Mouse (Mus musculus) CH12.LX (cell line): Measurements from ENCODE around the gene Gm10447.

Experiments
- CTCF ChIP-seq, 2 experiments: IDR thresholded peaks in 1 of 2; conservative IDR thresholded peaks in 1 of 2; 2 replicates each; pipeline ENCODE4 v1.5.1; 2011 to 2012; ENCODE audit warnings: low read depth in 2 of 2, low read length in 2 of 2, improper control_type of control experiment in 1 of 2, inconsistent platforms in 1 of 2, mild to moderate bottlenecking in 1 of 2, moderate library complexity in 1 of 2
- MEF2A ChIP-seq: IDR thresholded peaks from 2 replicates; pipeline ENCODE4 v1.6.1; 2014; ENCODE audit warnings: low read depth, mild to moderate bottlenecking, inconsistent platforms, low read length, improper control_type of control experiment, borderline replicate concordance
- MYC ChIP-seq: IDR thresholded peaks from 2 replicates; pipeline ENCODE4 v1.6.1; 2011; ENCODE audit warnings: low read depth, mild to moderate bottlenecking, improper control_type of control experiment, low read length
- NRF1 ChIP-seq: IDR thresholded peaks from 2 replicates; pipeline ENCODE4 v1.6.1; 2014; ENCODE audit warnings: low read depth, mild to moderate bottlenecking, inconsistent platforms, low read length, improper control_type of control experiment, moderate library complexity
- PAX5 ChIP-seq: IDR thresholded peaks from 2 replicates; pipeline ENCODE4 v1.6.1; 2012; ENCODE audit warnings: low read length, inconsistent platforms, mixed read lengths
- POLR2A ChIP-seq: IDR thresholded peaks from 2 replicates; pipeline ENCODE4 v1.6.1; 2011; ENCODE audit warnings: low read depth, mild to moderate bottlenecking, improper control_type of control experiment, low read length
- RAD21 ChIP-seq: IDR thresholded peaks from 2 replicates; pipeline ENCODE4 v1.6.1; 2011; ENCODE audit warnings: low read depth, mild to moderate bottlenecking, low read length, improper control_type of control experiment, moderate library complexity
- TBP ChIP-seq: conservative IDR thresholded peaks from 2 replicates; pipeline ENCODE4 v1.6.1; 2011; ENCODE audit warnings: low read depth, low read length, improper control_type of control experiment

GRCm38 (mm10) chr11:53479171-53479782 lies 22.4 kb upstream of the Gm10447 start:
- TF ChIP-seq CTCF (conservative IDR thresholded peaks at IDR 0.05 in 1 of 2, IDR thresholded peaks at IDR 0.05 in 1 of 2; ENCODE audit: low read depth in 2 of 2, low read length in 2 of 2) (no peak), POLR2A (no peak), MEF2A (no peak), PAX5 (no peak), NRF1 (no peak), RAD21 (no peak), MYC (no peak), TBP (no peak)
